Mouse (Mus musculus) hindbrain, embryonic 11.5 days (tissue): ENCODE results near the gene Lyrm1. TPM values are rescaled to one million over a fixed set of nuclear protein-coding genes. Genes with fewer than 3 reads are reported as not detected.
A peak's percentile ranks its signal among the peaks of the same experiment; 100 is the strongest.

ENCODE experiments used
- ATAC-seq: fragments of 200-750 bp; cut with Nextera tagmentation; 2 replicates; pipeline ENCODE4 v1.8.0; 2017; ENCODE audit warnings: mild to moderate bottlenecking, moderate TSS enrichment, moderate library complexity; ENCODE audit not compliant: low FRiP score
- DNase-seq: peaks from one replicate; pipeline ENCODE4 v3.0.0-alpha.2; 2015; ENCODE audit warnings: low spot score
- H3K27ac ChIP-seq: fragments of 300-500 bp; sonication (generic); 2 replicates; pipeline ENCODE4 v1.5.1; 2014; ENCODE audit warnings: mild to moderate bottlenecking, low read depth, low read length
- H3K27me3 ChIP-seq: fragments of 300-500 bp; sonication (generic); 2 replicates; pipeline ENCODE4 v1.6.1; 2014; ENCODE audit warnings: mild to moderate bottlenecking, low read length, moderate library complexity, mixed read lengths; ENCODE audit not compliant: control insufficient read depth, insufficient read depth
- H3K36me3 ChIP-seq: fragments of 300-500 bp; sonication (generic); 2 replicates; pipeline ENCODE4 v1.6.1; 2014; ENCODE audit warnings: mild to moderate bottlenecking, low read length, moderate library complexity, mixed read lengths; ENCODE audit not compliant: control insufficient read depth, insufficient read depth
- H3K4me1 ChIP-seq: fragments of 300-500 bp; sonication (generic); replicated peaks from 2 replicates; pipeline ENCODE4 v1.6.1; 2014; ENCODE audit warnings: low read length, mixed read lengths; ENCODE audit not compliant: control insufficient read depth, insufficient read depth
- H3K4me2 ChIP-seq: fragments of 300-500 bp; sonication (generic); replicated peaks from 2 replicates; pipeline ENCODE4 v1.6.1; 2014; ENCODE audit warnings: mild to moderate bottlenecking, low read depth, low read length
- H3K4me3 ChIP-seq: fragments of 300-500 bp; sonication (generic); 2 replicates; pipeline ENCODE4 v1.5.1; 2014; ENCODE audit warnings: low read depth, low read length
- H3K9ac ChIP-seq: fragments of 300-500 bp; sonication (generic); 2 replicates; pipeline ENCODE4 v1.6.1; 2014; ENCODE audit warnings: low read depth, low read length
- H3K9me3 ChIP-seq: fragments of 300-500 bp; sonication (generic); 2 replicates; pipeline ENCODE4 v1.6.1; 2016; ENCODE audit warnings: low read length; ENCODE audit not compliant: control insufficient read depth
- WGBS: fragments of 180-500 bp; shearing (Covaris S2); extraction: QIAGEN DNeasy Blood & Tissue Kit; methylation state at CpG from one replicate; pipeline ENCODE4 v1.1.7; 2014; 5-methylcytosine and 5-hydroxymethylcytosine counted together
- polyA plus RNA-seq: library from polyadenylated mRNA; unstranded; fragments of >200 nt; fragmentation: Nextera tagmentation; extraction: Ambion mirVana; gene quantifications from 2 replicates; pipeline ENCODE4 v1.2.1, GENCODE M21; 2014

The Lyrm1 gene
- polyA plus RNA-seq, 1 experiment from 2014 or later: 16.7 TPM

DNA sequence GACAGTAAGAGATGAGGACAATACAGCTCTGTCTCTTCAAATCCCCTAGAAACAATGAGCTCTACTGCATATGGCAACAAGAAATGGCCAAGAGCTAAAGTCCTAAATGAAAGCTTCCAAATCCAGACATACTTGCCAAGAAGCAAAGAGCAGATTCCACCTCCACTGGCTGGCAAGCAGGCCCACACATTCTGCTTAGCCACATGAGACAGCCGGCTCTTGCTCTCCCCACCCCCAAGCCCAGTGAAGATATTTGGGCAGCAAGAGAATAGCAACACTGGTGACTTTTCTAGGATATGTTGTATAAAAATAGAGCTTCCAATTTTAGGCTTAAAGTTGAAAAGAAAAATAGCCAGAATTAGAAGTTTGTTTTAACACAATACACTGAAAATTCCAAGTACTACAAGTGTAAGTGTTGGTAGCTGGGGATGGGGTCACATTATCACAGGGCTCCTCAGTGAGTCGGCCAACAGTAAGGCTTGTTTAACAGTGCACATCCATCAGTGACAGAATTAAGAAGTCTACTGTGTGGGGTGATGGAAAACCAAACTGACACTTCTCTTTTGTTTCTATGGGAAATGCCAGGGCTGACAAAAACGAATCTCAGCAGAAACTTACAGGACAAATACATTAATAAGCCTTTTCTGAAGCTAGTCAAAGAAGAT, 19.8 kb upstream of the Lyrm1 start:
- 45% methylated on average over 3 of the region's 3 CpGs for WGBS
- no peak overlapping the region for H3K4me3 ChIP-seq

DNA sequence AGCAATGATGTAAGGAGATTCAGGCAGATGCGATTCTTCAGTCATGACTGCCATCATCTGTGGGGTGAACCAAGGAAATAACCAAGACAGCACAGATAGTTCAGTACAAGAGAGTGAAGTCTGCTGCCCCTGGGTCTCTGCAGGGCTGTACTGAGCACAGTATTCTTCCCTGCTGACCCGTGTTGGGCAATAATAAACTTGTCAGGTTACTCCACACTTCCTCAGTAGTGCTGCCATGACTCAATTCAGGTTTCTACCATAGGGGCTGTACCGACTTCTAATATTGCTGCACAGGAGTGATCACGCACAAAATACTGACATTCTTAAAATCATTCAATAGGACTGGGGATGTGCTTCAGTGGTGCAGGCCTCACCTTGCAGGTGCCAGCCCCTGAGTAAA, 16.5 kb upstream of the Lyrm1 start:
- no peaks in the 10 kb centered on the region for H3K9me3 ChIP-seq
- no peak for ATAC-seq
- no peaks in the 10 kb centered on the region for H3K36me3 ChIP-seq
- H3K9ac ChIP-seq: no peak overlapping the region
- H3K4me2 ChIP-seq: no peak overlapping the region
- no peaks in the 10 kb centered on the region for H3K4me1 ChIP-seq
- H3K27ac ChIP-seq: no peak overlapping the region
- WGBS: 88% methylated on average over 4 of the region's 4 CpGs
- DNase-seq: no peak
- no peaks in the 10 kb centered on the region for H3K27me3 ChIP-seq
- no peak overlapping the region for H3K4me3 ChIP-seq

More for the DNA sequence above, 19.8 kb upstream of the Lyrm1 start:
- ATAC-seq: no peak
- no peak for DNase-seq
- H3K36me3 ChIP-seq: no peaks in the 10 kb centered on the region
- no peaks in the 10 kb centered on the region for H3K9me3 ChIP-seq
- no peak overlapping the region for H3K4me2 ChIP-seq
- H3K4me1 ChIP-seq: no peaks in the 10 kb centered on the region
- no peak overlapping the region for H3K9ac ChIP-seq
- no peak overlapping the region for H3K27ac ChIP-seq
- no peaks in the 10 kb centered on the region for H3K27me3 ChIP-seq

DNA sequence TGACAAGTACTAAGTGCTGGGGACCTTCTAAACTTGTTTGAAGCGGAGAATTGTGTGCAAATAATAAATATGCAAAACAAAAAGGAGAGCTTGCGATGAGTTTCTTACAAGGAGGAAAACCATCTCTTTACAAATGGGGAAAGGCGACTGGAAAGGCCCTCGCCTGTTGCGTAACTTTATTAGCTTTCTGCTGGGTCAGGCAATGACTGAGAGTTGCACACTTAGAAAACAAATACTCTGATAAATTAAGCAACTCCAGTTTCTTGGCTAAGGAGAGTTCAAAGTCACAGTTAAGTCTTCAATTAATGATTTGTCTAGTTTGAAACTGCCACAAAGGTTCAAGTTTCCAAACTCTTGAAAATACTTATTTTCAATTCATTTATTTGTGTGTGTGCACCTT, 15.3 kb upstream of the Lyrm1 start:
- Histone ChIP-seq H3K9me3 (no peaks in the 10 kb centered on the region), H3K9ac (no peak overlapping the region), H3K4me2 (no peak overlapping the region), H3K4me3 (no peak overlapping the region), H3K27ac (no peak overlapping the region), H3K27me3 (no peaks in the 10 kb centered on the region), H3K4me1 (no peaks in the 10 kb centered on the region), H3K36me3 (no peaks in the 10 kb centered on the region)
- DNase-seq (no peak), ATAC-seq (no peak)
- WGBS: 93% methylated on average over 5 of the region's 5 CpGs

DNA sequence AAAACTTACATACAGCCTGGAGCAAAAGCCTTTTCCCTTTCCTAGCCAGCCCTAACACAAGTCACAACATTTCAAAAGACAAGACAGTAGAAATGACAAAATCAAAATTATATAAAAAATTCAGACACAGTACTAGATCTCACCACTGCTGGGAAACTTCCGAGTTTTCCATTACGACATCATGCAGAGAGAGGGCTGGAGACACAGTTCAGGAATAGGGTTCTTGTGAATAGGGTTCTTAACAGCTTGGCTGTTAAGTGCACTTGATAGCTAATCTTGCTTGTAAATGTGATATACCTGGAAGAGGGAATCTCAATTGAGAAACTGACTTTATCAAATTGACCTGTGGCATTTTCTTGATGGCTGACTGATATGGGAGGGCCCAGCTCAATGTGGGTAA, 14.4 kb upstream of the Lyrm1 start:
- H3K9me3 ChIP-seq: no peaks in the 10 kb centered on the region
- H3K4me1 ChIP-seq: no peaks in the 10 kb centered on the region
- H3K27me3 ChIP-seq: no peaks in the 10 kb centered on the region
- no peak overlapping the region for H3K4me3 ChIP-seq
- no peak overlapping the region for H3K4me2 ChIP-seq
- DNase-seq (no peak), ATAC-seq (no peak)
- 98% methylated on average over 2 of the region's 2 CpGs for WGBS
- no peaks in the 10 kb centered on the region for H3K36me3 ChIP-seq
- H3K27ac ChIP-seq: no peak overlapping the region
- H3K9ac ChIP-seq: no peak overlapping the region

DNA sequence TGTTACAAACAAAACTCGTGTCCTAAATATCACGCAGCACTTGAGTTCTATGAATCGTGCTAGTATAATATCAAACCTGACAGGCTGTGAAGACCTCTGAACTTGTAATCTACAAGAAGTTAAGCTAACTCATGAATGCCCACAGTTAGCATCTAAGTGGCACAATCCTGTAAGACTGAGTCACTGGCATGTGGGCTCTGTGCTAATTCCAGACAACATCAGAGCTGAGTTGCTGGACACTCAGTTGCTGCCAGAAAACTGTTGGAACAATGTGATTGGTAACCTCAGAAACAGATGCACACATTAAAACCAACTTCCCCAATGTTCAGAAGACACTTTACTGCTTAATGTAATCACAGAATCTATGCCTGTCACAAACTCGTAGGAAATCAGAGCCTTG, 7.8 kb upstream of the Lyrm1 start:
- H3K27ac ChIP-seq: no peak overlapping the region
- no peaks in the 10 kb centered on the region for H3K36me3 ChIP-seq
- 94% methylated on average over 4 of the region's 4 CpGs for WGBS
- no peaks in the 10 kb centered on the region for H3K27me3 ChIP-seq
- DNase-seq (no peak), ATAC-seq (no peak)
- H3K4me1 ChIP-seq: no peaks in the 10 kb centered on the region
- no peak overlapping the region for H3K9ac ChIP-seq
- no peak overlapping the region for H3K4me3 ChIP-seq
- no peaks in the 10 kb centered on the region for H3K9me3 ChIP-seq
- no peak overlapping the region for H3K4me2 ChIP-seq

DNA sequence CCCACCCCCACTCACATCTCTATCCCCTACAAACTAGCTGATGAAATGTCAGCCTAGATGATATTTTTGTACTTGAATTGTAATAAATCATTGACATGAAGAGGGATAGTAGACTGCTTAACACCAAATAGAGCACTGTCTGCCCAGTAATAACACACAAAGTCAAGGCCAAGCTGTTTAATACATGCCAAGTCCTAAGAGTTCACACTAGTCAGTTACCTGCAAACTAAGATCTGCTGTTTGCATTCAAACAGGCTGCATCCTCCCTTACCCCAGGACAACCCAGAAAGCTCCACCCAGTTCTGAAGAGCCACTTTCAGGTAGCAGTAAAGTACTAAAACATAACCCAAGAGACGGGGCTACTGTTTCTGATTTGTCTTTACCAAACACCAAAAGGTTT, 3.5 kb upstream of the Lyrm1 start:
- DNase-seq: no peak
- 97% methylated on average over 1 of the region's 1 CpGs for WGBS
- no peak for ATAC-seq
- Histone ChIP-seq H3K27me3 (no peaks in the 10 kb centered on the region), H3K36me3 (no peaks in the 10 kb centered on the region), H3K9me3 (no peaks in the 10 kb centered on the region), H3K4me3 (no peak overlapping the region), H3K4me2 (no peak overlapping the region), H3K9ac (no peak overlapping the region), H3K4me1 (no peaks in the 10 kb centered on the region), H3K27ac (no peak overlapping the region)

DNA sequence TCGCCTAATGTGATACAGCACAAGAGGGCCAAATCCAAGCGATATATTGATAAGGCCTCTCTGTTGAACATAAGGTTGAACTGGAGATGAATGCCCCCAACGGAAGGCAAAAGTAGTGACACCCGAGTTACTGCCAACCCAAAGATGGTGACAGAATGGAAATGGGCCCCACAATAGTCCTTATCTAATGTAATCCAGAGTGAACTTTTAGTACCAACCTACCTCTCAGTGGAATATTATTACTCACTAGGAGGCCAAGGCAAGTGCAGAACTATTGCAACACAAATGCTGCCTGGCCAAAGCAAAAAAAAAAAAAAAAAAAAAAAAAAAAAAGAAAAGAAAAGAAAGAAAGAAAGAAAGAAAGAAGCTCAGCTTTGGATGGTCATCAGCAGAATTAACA, 2.9 kb upstream of the Lyrm1 start:
- no peaks in the 10 kb centered on the region for H3K9me3 ChIP-seq
- no peaks in the 10 kb centered on the region for H3K4me1 ChIP-seq
- H3K4me2 ChIP-seq: no peak overlapping the region
- no peaks in the 10 kb centered on the region for H3K36me3 ChIP-seq
- no peak overlapping the region for H3K4me3 ChIP-seq
- WGBS: 88% methylated on average over 4 of the region's 4 CpGs
- ATAC-seq: no peak
- H3K9ac ChIP-seq: no peak overlapping the region
- no peak overlapping the region for H3K27ac ChIP-seq
- DNase-seq: no peak
- no peaks in the 10 kb centered on the region for H3K27me3 ChIP-seq

DNA sequence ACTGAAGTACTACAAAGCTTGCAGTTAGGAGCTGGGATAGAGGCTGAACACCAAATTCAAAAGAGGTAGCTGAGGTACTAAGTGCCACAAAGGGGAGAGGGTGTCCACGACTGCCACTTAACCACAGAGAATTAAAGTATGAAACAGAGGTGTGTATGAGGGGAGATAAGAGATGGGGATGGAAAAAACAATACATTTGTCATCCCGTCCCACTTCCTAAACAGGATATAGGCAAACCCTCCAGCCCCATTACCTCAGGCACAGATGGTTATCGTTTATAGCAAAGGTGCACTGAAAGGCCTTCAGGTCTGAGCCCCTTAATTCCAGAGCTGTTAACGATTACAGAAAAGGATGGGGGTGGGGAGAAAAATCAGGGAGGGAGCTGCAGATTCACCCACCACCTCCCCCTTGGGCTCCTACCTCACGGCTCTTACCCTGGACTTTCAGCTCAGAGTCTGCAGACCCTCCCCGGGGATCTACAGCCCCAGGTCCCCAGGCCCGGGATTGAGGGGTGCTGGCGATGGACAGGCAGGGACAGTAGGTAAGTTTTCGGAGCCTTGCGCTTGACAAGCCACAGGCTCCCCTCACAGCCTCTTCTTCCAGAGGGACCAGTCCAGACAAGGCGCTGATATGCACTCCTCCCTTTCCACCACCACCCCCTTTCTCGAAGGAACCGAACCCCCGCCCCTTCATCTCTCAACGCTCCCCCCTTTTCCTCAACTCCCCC, 680 bp upstream of the Lyrm1 start:
- H3K27me3 ChIP-seq: no peaks in the 10 kb centered on the region
- peak overlapping the region; percentile 81 for H3K4me3 ChIP-seq
- no peaks in the 10 kb centered on the region for H3K4me1 ChIP-seq
- H3K36me3 ChIP-seq: no peaks in the 10 kb centered on the region
- ATAC-seq: peak; percentile 69
- peak overlapping the region; percentile 82 for H3K9ac ChIP-seq
- peak overlapping the region; percentile 86 for H3K27ac ChIP-seq
- peak overlapping the region; percentile 57 for H3K4me2 ChIP-seq
- peak; percentile 6 for DNase-seq
- 1% methylated on average over 14 of the region's 15 CpGs for WGBS
- H3K9me3 ChIP-seq: no peaks in the 10 kb centered on the region

DNA sequence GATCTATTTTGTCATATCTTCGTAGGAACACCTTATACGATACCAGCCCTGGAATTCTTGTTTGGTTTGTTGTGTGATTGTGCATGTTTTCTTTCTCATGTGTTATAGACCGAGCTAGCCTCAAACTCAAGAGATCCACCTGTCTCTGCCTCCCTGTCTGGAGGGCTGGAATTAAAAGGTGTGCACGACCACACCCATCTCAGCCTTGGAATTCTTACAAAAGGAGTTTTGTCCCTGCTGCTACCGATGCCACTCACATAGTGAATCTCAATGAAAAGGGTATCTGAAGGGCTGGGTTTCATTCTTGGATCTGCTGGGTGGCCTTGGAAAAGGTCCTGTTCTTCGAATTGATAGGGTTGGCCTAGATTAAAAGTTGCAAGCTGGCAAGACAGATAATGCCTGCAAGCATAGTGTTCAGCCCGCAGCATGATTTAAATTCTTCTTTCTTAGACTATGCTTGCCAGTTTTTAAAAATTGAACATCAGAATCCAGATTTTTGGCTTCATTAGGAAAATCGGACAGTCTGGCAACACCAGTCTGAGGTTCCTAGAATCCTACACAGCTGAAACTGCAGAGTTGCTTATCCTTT, 2.0 kb downstream of the Lyrm1 start:
- WGBS: 91% methylated on average over 8 of the region's 8 CpGs
- no peaks in the 10 kb centered on the region for H3K4me1 ChIP-seq
- H3K9ac ChIP-seq: no peak overlapping the region
- H3K27ac ChIP-seq: no peak overlapping the region
- H3K4me3 ChIP-seq: no peak overlapping the region
- no peaks in the 10 kb centered on the region for H3K27me3 ChIP-seq
- H3K4me2 ChIP-seq: no peak overlapping the region
- no peaks in the 10 kb centered on the region for H3K36me3 ChIP-seq
- no peaks in the 10 kb centered on the region for H3K9me3 ChIP-seq
- ATAC-seq (no peak), DNase-seq (no peak)
